Mouse (Mus musculus): Measurements from ENCODE around the gene Uap1. TPM values are rescaled to one million over a fixed set of nuclear protein-coding genes. Genes with fewer than 3 reads are reported as not detected.

Gene Uap1
- polyA plus RNA-seq, 1 experiment from 2014 or later, result 55.5 TPM

- H3K36me3 ChIP-seq, result peaks cover 40% of the 10 kb centered on the region
- H3K27ac ChIP-seq (replicated peaks), result no peak overlapping the region
- no peak for DNase-seq (ENCODE audit: low spot score)
- peaks cover 10% of the 10 kb centered on the region; the same call in 1 of the 2 replicates for H3K4me1 ChIP-seq
- WGBS, result 70% methylated on average over 3 of the region's 3 CpGs
- H3K9me3 ChIP-seq (replicated peaks), result no peaks in the 10 kb centered on the region
- no peaks in the 10 kb centered on the region for H3K27me3 ChIP-seq (ENCODE audit: low read depth, poor library complexity, severe bottlenecking)
- H3K4me3 ChIP-seq, result no peak overlapping the region
Measured at GRCm38 (mm10) chr1:170160397-170160938, 14.3 kb downstream of the Uap1 start.

DNA sequence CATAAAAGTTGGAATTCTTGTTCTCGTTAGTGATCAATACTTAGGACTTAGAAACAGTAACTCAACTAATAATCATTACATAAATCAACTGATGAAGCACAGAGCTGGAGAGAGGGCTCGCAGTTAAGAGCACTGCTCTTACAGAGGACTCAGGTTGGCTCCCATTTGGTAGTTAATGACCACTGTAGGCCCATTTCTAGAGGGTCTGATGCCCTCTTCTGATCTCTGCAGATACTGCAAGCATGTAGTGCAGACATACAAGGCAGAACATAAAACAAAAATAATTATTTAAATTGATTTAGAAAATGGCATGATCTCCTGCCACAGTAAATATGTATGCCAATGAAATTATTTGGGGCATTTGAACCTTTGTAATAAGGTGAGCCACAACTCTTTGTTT lies 15.1 kb downstream of the Uap1 start:
- no peaks in the 10 kb centered on the region for H3K27me3 ChIP-seq (ENCODE audit: low read depth, poor library complexity, severe bottlenecking)
- H3K4me1 ChIP-seq, result peaks cover 10% of the 10 kb centered on the region; the same call in 1 of the 2 replicates
- 93% methylated on average over 2 of the region's 2 CpGs for WGBS
- H3K4me3 ChIP-seq, result no peak overlapping the region
- peaks cover 43% of the 10 kb centered on the region for H3K36me3 ChIP-seq
- no peaks in the 10 kb centered on the region for H3K9me3 ChIP-seq (replicated peaks)
- DNase-seq (ENCODE audit: low spot score), result no peak
- no peak overlapping the region for H3K27ac ChIP-seq (replicated peaks)

GRCm38 (mm10) chr1:170155761-170156160 lies 19.0 kb downstream of the Uap1 start:
- Histone ChIP-seq H3K36me3 (peaks cover 36% of the 10 kb centered on the region), H3K4me1 (peaks cover 6% of the 10 kb centered on the region; the same call in 1 of the 2 replicates), H3K4me3 (no peak overlapping the region), H3K27ac (replicated peaks) (no peak overlapping the region), H3K9me3 (replicated peaks) (no peaks in the 10 kb centered on the region), H3K27me3 (ENCODE audit: low read depth, poor library complexity, severe bottlenecking) (no peaks in the 10 kb centered on the region)
- DNase-seq (ENCODE audit: low spot score), result no peak
- WGBS, result 94% methylated on average over 5 of the region's 5 CpGs

DNA sequence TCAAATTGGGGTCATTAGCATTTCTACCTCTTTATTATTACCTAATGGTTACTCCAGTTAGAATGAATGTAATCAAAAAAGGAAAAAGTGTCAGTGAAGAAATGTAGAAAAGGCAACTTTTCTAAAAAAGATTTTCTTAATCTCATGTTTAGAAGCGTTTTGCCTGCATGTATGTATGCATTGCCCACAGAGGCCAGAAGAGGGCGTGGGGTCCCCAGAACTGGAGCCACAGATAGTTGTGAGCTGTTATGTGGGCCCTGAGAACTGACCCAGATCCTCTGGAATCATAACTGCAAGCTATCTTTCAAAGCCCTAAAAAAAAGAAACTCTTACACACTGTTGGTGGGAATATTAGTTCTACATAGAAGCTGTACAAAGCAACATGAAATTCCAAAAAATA lies 19.5 kb downstream of the Uap1 start:
- DNase-seq (ENCODE audit: low spot score), result no peak
- Histone ChIP-seq H3K27me3 (ENCODE audit: low read depth, poor library complexity, severe bottlenecking) (no peaks in the 10 kb centered on the region), H3K27ac (replicated peaks) (no peak overlapping the region), H3K36me3 (peaks cover 39% of the 10 kb centered on the region), H3K4me1 (peaks cover 2% of the 10 kb centered on the region; the same call in 1 of the 2 replicates), H3K9me3 (replicated peaks) (no peaks in the 10 kb centered on the region), H3K4me3 (no peak overlapping the region)
- WGBS, result 70% methylated on average over 2 of the region's 2 CpGs

DNA sequence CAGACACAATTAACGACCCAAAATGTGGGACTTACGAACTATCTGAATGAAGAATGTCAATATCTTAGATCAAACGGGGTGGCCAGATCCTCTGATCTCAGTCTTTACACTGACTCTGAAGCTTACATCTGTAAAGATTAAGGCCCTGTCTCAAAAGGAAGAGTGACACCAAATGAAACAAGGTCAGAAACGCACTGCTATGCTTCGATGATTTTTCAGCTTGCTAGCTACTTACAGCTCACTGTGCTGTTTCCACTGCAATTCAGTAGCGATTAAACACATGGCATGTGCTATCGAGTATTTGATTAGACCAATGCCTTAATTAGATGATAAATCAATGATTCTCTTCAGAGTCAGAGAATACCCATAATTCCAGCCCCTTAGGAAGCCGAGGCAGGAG lies 20.8 kb downstream of the Uap1 start:
- DNase-seq (ENCODE audit: low spot score), result no peak
- Histone ChIP-seq H3K27ac (replicated peaks) (no peak overlapping the region), H3K4me3 (no peak overlapping the region), H3K4me1 (no peaks in the 10 kb centered on the region), H3K27me3 (ENCODE audit: low read depth, poor library complexity, severe bottlenecking) (no peaks in the 10 kb centered on the region), H3K36me3 (peaks cover 49% of the 10 kb centered on the region), H3K9me3 (replicated peaks) (no peaks in the 10 kb centered on the region)
- 68% methylated on average over 8 of the region's 8 CpGs for WGBS

- Histone ChIP-seq H3K27me3 (ENCODE audit: low read depth, poor library complexity, severe bottlenecking) (no peaks in the 10 kb centered on the region), H3K9me3 (replicated peaks) (no peaks in the 10 kb centered on the region), H3K36me3 (peaks cover 51% of the 10 kb centered on the region), H3K4me3 (no peak overlapping the region), H3K4me1 (no peaks in the 10 kb centered on the region), H3K27ac (replicated peaks) (no peak overlapping the region)
- DNase-seq (ENCODE audit: low spot score), result no peak
- WGBS, result 92% methylated on average over 2 of the region's 2 CpGs
Measured at GRCm38 (mm10) chr1:170152552-170152951, 22.2 kb downstream of the Uap1 start.

DNA sequence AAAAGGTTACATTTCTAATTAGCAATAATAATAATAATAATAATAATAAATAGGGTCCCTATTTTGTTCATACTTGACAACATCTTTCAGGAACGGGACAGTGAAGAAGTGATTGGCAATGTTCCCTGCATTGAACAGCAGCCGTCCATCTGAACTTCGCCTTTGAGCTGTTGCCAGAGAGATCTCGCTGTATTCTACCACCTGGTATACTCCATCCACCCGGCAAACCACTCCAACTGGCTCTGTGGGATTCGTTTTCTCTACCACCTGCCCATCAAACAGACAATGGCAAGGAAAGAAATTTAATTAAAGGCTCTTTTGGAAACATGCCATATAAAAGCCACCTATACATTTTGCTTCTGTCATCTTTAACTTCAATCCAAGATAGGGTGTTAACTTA lies 23.9 kb downstream of the Uap1 start:
- Histone ChIP-seq H3K9me3 (replicated peaks) (no peaks in the 10 kb centered on the region), H3K4me3 (no peak overlapping the region)
- 94% methylated on average over 6 of the region's 6 CpGs for WGBS

DNA sequence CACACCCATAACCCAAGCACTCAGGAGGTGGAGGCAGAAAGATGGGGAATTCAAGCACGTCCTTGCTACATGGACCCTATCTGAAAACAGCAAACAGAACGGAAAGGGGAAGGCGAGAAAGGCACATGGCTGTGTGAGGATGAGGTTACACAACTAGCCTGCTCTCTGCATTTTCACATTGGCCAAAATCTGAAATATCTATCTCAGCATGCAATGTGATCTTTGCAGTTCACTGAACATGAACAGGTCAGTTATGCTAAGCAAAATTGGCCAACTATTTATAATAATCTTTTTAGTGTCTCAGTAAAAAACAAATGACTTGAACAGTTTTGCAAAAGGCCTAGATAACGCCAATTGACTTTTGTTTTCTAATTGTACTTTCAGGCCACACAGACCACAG lies 25.0 kb downstream of the Uap1 start:
- DNase-seq (ENCODE audit: low spot score), result no peak
- WGBS, result 91% methylated on average over 4 of the region's 4 CpGs
- no peaks in the 10 kb centered on the region for H3K4me1 ChIP-seq
- H3K4me3 ChIP-seq, result no peak overlapping the region
- H3K9me3 ChIP-seq (replicated peaks), result no peaks in the 10 kb centered on the region
- no peaks in the 10 kb centered on the region for H3K27me3 ChIP-seq (ENCODE audit: low read depth, poor library complexity, severe bottlenecking)
- peaks cover 37% of the 10 kb centered on the region for H3K36me3 ChIP-seq
- no peak overlapping the region for H3K27ac ChIP-seq (replicated peaks)

More for the DNA sequence above, 23.9 kb downstream of the Uap1 start:
- Histone ChIP-seq H3K27me3 (ENCODE audit: low read depth, poor library complexity, severe bottlenecking) (no peaks in the 10 kb centered on the region), H3K36me3 (peaks cover 44% of the 10 kb centered on the region), H3K4me1 (no peaks in the 10 kb centered on the region), H3K27ac (replicated peaks) (no peak overlapping the region)
- DNase-seq (ENCODE audit: low spot score), result no peak

GRCm38 (mm10) chr1:170148536-170148935 lies 26.2 kb downstream of the Uap1 start:
- Histone ChIP-seq H3K9me3 (replicated peaks) (no peaks in the 10 kb centered on the region), H3K27me3 (ENCODE audit: low read depth, poor library complexity, severe bottlenecking) (no peaks in the 10 kb centered on the region), H3K27ac (replicated peaks) (no peak overlapping the region), H3K4me3 (no peak overlapping the region), H3K36me3 (peaks cover 41% of the 10 kb centered on the region), H3K4me1 (no peaks in the 10 kb centered on the region)
- WGBS, result 92% methylated on average over 6 of the region's 6 CpGs
- no peak for DNase-seq (ENCODE audit: low spot score)

DNA sequence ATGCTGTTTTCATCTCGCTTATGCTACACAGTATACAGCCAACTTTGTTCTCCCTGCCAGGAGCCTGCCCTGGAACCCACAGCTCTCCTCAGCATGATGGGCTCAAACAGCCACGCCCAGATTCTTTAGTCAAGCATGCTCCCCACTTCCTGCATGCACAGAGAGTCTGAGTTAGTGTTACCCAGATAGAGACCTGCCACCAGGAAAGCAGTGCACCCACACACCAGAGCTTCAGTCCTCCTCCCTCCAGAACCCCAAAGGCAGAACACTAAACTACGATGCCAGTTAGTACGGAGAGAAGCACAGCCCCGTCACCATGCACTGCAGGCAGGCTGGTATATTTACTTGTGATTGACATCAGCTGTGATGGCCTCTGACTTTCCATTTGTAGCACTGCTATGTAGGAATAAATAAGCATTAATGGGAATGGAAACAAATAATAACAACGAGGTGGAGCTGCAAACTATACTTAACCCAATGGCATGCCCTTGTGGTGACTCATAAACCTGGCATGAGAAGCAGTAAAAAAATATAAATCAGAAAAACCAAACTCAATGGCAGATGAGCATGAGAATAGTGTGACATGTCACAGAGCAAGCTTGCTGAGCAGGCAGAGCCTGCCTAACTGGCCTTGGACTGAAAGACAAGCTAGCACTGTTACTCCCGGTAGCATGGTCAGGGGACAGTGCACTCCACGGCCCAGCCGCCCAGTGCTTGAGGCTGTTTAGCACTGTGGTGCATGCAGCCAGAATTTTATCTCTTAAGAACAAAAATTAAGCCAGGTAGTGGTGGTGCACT lies 26.9 kb downstream of the Uap1 start:
- Histone ChIP-seq H3K36me3 (peaks cover 47% of the 10 kb centered on the region), H3K4me3 (no peak overlapping the region), H3K27ac (replicated peaks) (no peak overlapping the region), H3K9me3 (replicated peaks) (no peaks in the 10 kb centered on the region), H3K27me3 (ENCODE audit: low read depth, poor library complexity, severe bottlenecking) (no peaks in the 10 kb centered on the region), H3K4me1 (no peaks in the 10 kb centered on the region)
- WGBS, result 93% methylated on average over 9 of the region's 9 CpGs
- DNase-seq (ENCODE audit: low spot score), result no peak

GRCm38 (mm10) chr1:170145606-170146005 lies 29.2 kb downstream of the Uap1 start:
- 91% methylated on average over 4 of the region's 4 CpGs for WGBS
- no peaks in the 10 kb centered on the region for H3K9me3 ChIP-seq (replicated peaks)
- H3K27ac ChIP-seq (replicated peaks), result no peak overlapping the region
- DNase-seq (ENCODE audit: low spot score), result no peak
- no peaks in the 10 kb centered on the region for H3K27me3 ChIP-seq (ENCODE audit: low read depth, poor library complexity, severe bottlenecking)
- H3K4me3 ChIP-seq, result no peak overlapping the region
- H3K36me3 ChIP-seq, result peaks cover 55% of the 10 kb centered on the region
- no peaks in the 10 kb centered on the region for H3K4me1 ChIP-seq

DNA sequence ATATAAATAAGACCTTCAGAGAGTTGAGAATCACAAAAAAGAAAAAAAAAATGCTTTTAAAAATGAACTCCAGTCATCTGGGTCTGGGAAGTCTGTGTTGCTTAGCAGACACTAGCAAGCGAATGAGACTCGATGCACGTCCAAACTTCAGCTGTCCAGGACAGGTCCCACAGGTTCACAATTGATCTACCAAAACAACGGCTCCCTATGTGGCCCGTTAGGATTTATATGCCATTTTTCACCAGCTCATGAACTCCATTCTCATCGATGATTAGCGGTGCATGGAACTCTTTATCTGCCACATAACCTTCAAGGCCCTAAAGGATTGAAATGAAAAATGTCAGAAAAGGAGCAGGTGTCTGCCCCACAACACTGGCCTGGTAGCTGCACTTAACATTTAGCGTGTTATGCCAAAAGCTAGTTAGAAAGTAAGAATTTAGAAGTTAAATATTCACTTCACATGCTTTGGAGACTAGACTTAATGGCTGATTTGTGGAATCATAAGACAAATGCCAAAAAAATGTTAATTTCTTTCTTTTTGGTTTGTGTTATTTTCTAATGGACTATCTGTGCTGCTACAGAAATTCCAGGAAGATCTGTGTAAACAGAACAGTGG lies 32.4 kb downstream of the Uap1 start:
- no peaks in the 10 kb centered on the region for H3K4me1 ChIP-seq
- H3K9me3 ChIP-seq (replicated peaks), result no peaks in the 10 kb centered on the region
- H3K4me3 ChIP-seq, result no peak overlapping the region
- H3K27ac ChIP-seq (replicated peaks), result no peak overlapping the region
- WGBS, result 94% methylated on average over 8 of the region's 8 CpGs
- no peak for DNase-seq (ENCODE audit: low spot score)
- no peaks in the 10 kb centered on the region for H3K27me3 ChIP-seq (ENCODE audit: low read depth, poor library complexity, severe bottlenecking)
- H3K36me3 ChIP-seq, result peaks cover 26% of the 10 kb centered on the region

GRCm38 (mm10) chr1:170141626-170142025 lies 33.1 kb downstream of the Uap1 start:
- Histone ChIP-seq H3K27me3 (ENCODE audit: low read depth, poor library complexity, severe bottlenecking) (no peaks in the 10 kb centered on the region), H3K9me3 (replicated peaks) (no peaks in the 10 kb centered on the region), H3K4me1 (no peaks in the 10 kb centered on the region), H3K36me3 (peaks cover 26% of the 10 kb centered on the region), H3K27ac (replicated peaks) (no peak overlapping the region), H3K4me3 (no peak overlapping the region)
- no peak for DNase-seq (ENCODE audit: low spot score)
- 95% methylated on average over 5 of the region's 5 CpGs for WGBS

Measured in midbrain, embryonic 10.5 days (tissue).